Mouse (Mus musculus) embryonic facial prominence, embryonic 15.5 days (tissue): ENCODE results near the gene 1700013G24Rik. TPM values are rescaled to one million over a fixed set of nuclear protein-coding genes. Genes with fewer than 3 reads are reported as not detected.

Experiments used
- ATAC-seq: fragments of 200-750 bp; cut with Nextera tagmentation; 2 replicates; pipeline ENCODE4 v1.8.0; 2017; ENCODE audit warnings: low read depth, moderate TSS enrichment; ENCODE audit not compliant: insufficient number of reproducible peaks, low FRiP score, low TSS enrichment
- H3K27ac ChIP-seq: fragments of 300-500 bp; sonication (generic); replicated peaks from 2 replicates; pipeline ENCODE4 v1.5.1; 2015; ENCODE audit warnings: mild to moderate bottlenecking, inconsistent platforms
- H3K27me3 ChIP-seq: fragments of 300-500 bp; sonication (generic); 2 replicates; pipeline ENCODE4 v1.6.1; 2015; ENCODE audit warnings: inconsistent platforms
- H3K36me3 ChIP-seq: fragments of 300-500 bp; sonication (generic); 2 replicates; pipeline ENCODE4 v1.6.1; 2015; ENCODE audit warnings: mild to moderate bottlenecking, inconsistent platforms
- H3K4me1 ChIP-seq: fragments of 300-500 bp; sonication (generic); 2 replicates; pipeline ENCODE4 v1.6.1; 2015; ENCODE audit warnings: inconsistent platforms
- H3K4me2 ChIP-seq: fragments of 300-500 bp; sonication (generic); replicated peaks from 2 replicates; pipeline ENCODE4 v1.6.1; 2015; ENCODE audit warnings: mild to moderate bottlenecking, inconsistent platforms
- H3K4me3 ChIP-seq: fragments of 300-500 bp; sonication (generic); replicated peaks from 2 replicates; pipeline ENCODE4 v1.5.1; 2015; ENCODE audit warnings: mild to moderate bottlenecking, inconsistent platforms
- H3K9ac ChIP-seq: fragments of 300-500 bp; sonication (generic); 2 replicates; pipeline ENCODE4 v1.6.1; 2015; ENCODE audit warnings: inconsistent platforms
- H3K9me3 ChIP-seq: fragments of 300-500 bp; sonication (generic); replicated peaks from 2 replicates; pipeline ENCODE4 v1.6.1; 2016; ENCODE audit warnings: inconsistent platforms
- WGBS: fragments of 180-500 bp; shearing (Covaris S2); methylation state at CpG from one replicate; pipeline ENCODE4 v1.1.7; 2015; 5-methylcytosine and 5-hydroxymethylcytosine counted together
- polyA plus RNA-seq: library from polyadenylated mRNA; unstranded; fragments of >200 nt; fragmentation: Nextera tagmentation; extraction: Ambion mirVana; gene quantifications from 2 replicates; pipeline ENCODE4 v1.2.1, GENCODE M21; 2015

The 1700013G24Rik gene
- polyA plus RNA-seq, 1 experiment from 2014 or later: not detected

DNA sequence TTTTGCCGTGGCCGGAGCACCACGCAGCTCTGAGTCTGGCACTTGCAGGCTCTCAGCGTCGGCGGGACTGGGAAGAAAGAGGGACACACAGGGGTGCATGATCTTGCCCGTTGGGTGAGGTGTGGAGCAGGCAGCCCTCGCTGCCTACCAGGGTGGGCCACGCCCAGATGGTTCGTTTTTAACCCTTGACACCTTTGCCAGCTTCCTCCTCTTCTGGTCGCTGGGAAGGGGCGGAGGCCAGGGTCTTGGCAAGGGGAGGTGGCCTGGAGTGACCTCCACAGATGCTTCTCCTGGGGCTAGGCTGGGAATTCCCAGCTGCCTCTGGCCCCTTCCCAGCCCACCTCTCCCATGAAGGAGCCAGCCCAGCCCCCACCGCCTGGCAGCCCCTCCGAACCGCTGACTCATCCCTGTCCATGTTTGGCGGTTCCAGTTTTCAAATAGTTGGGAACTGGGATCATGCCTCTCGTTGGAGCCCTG is 23.7 kb downstream of the 1700013G24Rik start:
- no peaks in the 10 kb centered on the region for H3K36me3 ChIP-seq
- ATAC-seq: peak; percentile 44; the same call in 1 of the 2 replicates
- H3K4me3 ChIP-seq: peak overlapping the region; percentile 16
- no peak overlapping the region for H3K9ac ChIP-seq
- H3K27me3 ChIP-seq: no peaks in the 10 kb centered on the region
- peak overlapping the region; percentile 43 for H3K4me2 ChIP-seq
- no peaks in the 10 kb centered on the region for H3K9me3 ChIP-seq
- WGBS: 16% methylated on average over 17 of the region's 17 CpGs
- peaks cover 93% of the 10 kb centered on the region for H3K4me1 ChIP-seq
- H3K27ac ChIP-seq: peak overlapping the region; percentile 74

DNA sequence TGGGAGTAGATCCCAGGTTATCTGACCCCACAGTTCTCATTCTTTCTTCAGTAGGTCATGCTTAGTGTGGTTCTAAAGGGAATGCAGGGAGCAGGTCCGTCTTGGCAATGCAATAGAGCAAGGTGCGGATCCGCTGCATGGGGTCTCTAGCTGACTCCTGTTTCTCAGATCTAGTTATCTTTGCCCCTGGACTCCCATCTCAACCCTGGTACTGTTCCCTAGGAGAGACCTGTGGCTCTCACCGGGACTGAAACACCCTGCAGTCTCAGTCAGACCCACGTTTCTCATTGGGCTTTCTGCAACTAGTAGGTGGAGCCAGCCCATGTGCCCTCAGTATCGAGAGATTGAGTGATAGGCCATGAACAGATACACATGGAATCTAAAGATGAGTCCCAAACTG is 24.5 kb downstream of the 1700013G24Rik start:
- no peaks in the 10 kb centered on the region for H3K27me3 ChIP-seq
- 54% methylated on average over 6 of the region's 6 CpGs for WGBS
- no peaks in the 10 kb centered on the region for H3K36me3 ChIP-seq
- no peak for ATAC-seq
- H3K9me3 ChIP-seq: no peaks in the 10 kb centered on the region
- H3K4me2 ChIP-seq: no peak overlapping the region
- peak overlapping the region; percentile 74; the same call in 1 of the 2 replicates for H3K27ac ChIP-seq
- H3K9ac ChIP-seq: no peak overlapping the region
- H3K4me3 ChIP-seq: no peak overlapping the region
- H3K4me1 ChIP-seq: peaks cover 100% of the 10 kb centered on the region

DNA sequence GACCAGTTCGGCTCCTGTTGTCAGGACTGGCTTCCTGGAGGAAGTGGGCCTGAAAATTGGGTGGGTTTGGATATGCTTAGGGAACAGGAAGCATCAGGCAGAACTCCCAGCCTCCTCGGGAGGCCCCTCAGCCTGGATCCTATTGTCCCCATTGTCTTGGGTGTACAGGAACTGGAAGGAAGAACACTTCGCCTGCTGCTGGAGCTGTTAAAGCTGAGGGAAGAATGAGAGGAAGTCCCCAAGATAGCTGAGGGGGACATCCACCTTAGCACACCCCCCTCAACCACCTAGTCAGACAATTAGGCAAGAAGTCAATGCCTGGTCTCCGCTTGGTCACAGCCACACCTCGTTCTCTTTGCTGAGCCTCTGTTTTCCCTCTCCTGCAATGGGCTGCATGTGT is 25.2 kb downstream of the 1700013G24Rik start:
- Histone ChIP-seq H3K9me3 (no peaks in the 10 kb centered on the region), H3K36me3 (no peaks in the 10 kb centered on the region), H3K4me2 (no peak overlapping the region), H3K27me3 (no peaks in the 10 kb centered on the region), H3K4me1 (peaks cover 93% of the 10 kb centered on the region), H3K9ac (no peak overlapping the region), H3K27ac (no peak overlapping the region; the same call in 1 of the 2 replicates), H3K4me3 (no peak overlapping the region)
- ATAC-seq: no peak
- WGBS: 61% methylated on average over 5 of the region's 5 CpGs

DNA sequence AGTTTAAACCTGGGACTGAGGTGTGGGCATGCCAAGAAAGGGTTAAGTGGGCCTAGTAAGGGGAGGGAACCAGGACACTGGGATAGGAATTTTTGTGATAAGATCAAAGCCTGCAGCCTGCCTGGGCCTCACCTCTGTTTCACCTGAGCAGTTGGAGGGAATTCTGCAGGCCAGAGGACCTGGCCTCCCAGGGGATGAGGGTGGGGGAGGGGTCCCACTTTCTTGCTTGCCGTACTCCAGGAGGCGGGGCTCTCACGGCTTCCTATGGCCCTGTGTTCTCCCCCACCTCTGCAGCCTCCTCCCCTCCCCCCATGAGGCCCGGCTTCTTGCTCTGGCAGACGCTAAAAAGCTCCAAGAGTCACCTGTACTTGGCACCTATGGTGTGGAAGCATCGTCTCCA is 26.7 kb downstream of the 1700013G24Rik start:
- WGBS: 19% methylated on average over 6 of the region's 6 CpGs
- no peak overlapping the region for H3K4me2 ChIP-seq
- H3K27me3 ChIP-seq: no peaks in the 10 kb centered on the region
- no peak overlapping the region for H3K9ac ChIP-seq
- no peak overlapping the region for H3K4me3 ChIP-seq
- H3K9me3 ChIP-seq: no peaks in the 10 kb centered on the region
- no peak overlapping the region for H3K27ac ChIP-seq
- peaks cover 91% of the 10 kb centered on the region for H3K4me1 ChIP-seq
- ATAC-seq: no peak
- H3K36me3 ChIP-seq: no peaks in the 10 kb centered on the region

DNA sequence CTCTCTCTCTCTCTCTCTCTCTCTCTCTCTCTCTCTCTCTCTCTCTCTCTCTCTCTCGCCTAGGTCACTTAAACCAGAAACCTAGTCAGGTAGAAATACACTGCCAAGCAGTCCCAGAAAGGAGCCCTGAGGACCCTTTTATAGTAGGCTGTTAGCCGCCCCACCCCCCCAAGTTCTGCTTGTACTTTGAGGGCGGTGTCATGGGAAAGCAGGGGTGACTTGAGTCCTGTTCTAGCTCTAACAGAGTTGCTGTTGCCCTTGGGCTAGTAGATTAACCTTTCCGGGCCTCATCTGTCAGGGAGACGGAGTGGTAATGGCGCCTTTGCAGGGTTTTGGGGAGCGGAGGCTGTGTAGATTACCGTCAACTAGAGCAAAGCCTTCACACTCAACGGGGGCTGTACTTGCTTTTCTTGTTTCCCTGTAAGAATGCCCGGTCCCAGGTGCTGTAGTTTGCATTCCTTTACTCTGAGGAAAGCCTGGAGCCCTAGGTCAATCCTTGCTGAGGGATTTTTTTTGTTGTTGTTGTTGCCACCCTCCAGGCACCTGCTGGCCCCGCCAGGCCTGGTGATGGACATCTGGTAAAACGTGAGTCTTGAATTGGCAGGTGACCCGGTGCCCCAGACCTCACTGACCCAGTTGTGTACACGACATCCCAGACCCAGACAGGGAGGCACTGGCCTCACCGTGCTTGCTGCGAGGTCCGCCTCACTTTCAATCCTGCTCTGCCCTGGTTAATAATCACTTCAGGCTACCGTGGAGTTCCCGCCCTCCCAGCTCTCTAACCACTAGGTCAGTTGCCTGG is 27.3 kb downstream of the 1700013G24Rik start:
- H3K9ac ChIP-seq: no peak overlapping the region
- no peak for ATAC-seq
- no peaks in the 10 kb centered on the region for H3K9me3 ChIP-seq

DNA sequence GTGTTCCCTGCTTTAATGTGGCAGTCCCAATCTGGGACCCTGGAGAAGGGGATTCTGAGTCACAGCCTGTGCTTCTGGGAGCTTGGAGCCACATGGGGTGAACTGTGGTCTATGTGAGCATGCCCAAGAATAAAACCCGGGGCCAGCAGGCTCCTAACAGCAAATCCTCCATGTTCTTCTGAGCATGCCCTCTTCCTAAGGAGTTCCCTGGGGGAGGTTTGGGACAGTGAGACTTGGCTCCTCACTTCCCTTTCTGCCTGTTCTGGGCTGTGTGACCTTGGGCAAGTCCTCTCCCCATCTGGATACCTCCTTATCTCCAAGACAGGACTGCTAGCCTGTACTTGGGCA is 27.9 kb downstream of the 1700013G24Rik start:
- Histone ChIP-seq H3K27ac (peak overlapping the region; percentile 55), H3K9ac (no peak overlapping the region), H3K4me1 (peaks cover 91% of the 10 kb centered on the region), H3K4me2 (no peak overlapping the region), H3K9me3 (no peaks in the 10 kb centered on the region), H3K27me3 (no peaks in the 10 kb centered on the region), H3K4me3 (no peak overlapping the region), H3K36me3 (no peaks in the 10 kb centered on the region)
- WGBS: 13% methylated on average over 1 of the region's 1 CpGs
- ATAC-seq: no peak

More for the DNA sequence above, 27.3 kb downstream of the 1700013G24Rik start:
- H3K36me3 ChIP-seq: no peaks in the 10 kb centered on the region
- 29% methylated on average over 18 of the region's 19 CpGs for WGBS
- H3K27ac ChIP-seq: peak overlapping the region; percentile 3; the same call in 1 of the 2 replicates
- H3K4me3 ChIP-seq: no peak overlapping the region
- no peak overlapping the region for H3K4me2 ChIP-seq
- H3K27me3 ChIP-seq: no peaks in the 10 kb centered on the region
- H3K4me1 ChIP-seq: peaks cover 91% of the 10 kb centered on the region

DNA sequence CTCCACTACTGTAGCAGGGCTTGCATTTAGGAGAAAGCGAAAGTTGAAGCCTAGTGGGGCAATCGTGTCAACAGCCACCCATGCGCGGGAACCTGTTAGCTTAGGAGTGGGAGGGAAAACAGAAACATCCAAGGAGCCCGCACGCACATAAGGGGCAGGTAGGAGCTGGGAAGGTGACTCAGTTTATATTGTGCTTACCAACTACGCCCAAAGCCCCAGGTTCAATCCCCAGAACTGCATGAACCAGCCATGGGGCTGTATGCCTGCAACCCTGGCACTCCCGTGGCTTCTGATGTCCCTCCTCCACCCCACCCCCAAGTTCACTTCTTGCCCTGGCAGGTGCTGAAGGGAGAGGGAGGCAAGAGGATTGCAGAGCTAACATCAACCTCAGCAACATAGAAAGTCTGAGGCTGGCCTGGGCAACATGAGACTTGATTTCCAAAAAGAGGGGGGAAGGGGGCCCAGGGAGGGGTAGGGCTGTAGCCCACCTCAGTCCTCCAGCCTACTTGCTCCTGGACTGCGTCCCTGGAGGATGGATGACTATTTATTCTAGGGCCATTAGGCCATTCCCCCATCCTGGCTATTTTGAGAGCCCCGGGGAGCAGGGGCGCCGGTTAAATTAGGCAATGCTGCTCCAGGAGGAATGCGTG is 28.4 kb downstream of the 1700013G24Rik start:
- no peak for ATAC-seq
- H3K4me2 ChIP-seq: no peak overlapping the region
- H3K27ac ChIP-seq: peak overlapping the region; percentile 55
- H3K27me3 ChIP-seq: no peaks in the 10 kb centered on the region
- H3K4me1 ChIP-seq: peaks cover 91% of the 10 kb centered on the region
- no peaks in the 10 kb centered on the region for H3K36me3 ChIP-seq
- no peaks in the 10 kb centered on the region for H3K9me3 ChIP-seq
- no peak overlapping the region for H3K4me3 ChIP-seq
- 46% methylated on average over 13 of the region's 13 CpGs for WGBS
- no peak overlapping the region for H3K9ac ChIP-seq

DNA sequence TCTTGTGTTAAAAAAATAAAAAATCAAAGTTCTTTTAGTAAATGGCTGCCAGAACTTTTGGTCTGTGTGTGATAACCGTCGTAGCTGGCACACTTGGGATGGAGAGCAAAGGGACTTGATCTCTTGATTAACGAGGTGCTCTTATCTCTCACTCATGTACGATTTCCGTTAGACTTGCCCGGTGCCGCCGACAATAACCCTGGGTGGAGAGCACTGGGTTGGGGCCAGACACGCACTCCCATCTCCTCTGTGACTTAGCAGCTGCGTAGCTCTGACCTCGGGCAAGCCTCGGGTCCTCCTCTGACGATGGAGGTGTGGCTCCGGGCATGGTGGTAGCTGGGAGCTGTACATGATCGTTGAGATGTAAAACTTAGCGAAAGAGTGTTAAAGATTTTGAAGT is 30.8 kb downstream of the 1700013G24Rik start:
- no peaks in the 10 kb centered on the region for H3K9me3 ChIP-seq
- peak overlapping the region; percentile 55; the same call in 1 of the 2 replicates for H3K27ac ChIP-seq
- no peak overlapping the region for H3K4me2 ChIP-seq
- 67% methylated on average over 16 of the region's 16 CpGs for WGBS
- no peak overlapping the region for H3K9ac ChIP-seq
- H3K36me3 ChIP-seq: no peaks in the 10 kb centered on the region
- peaks cover 91% of the 10 kb centered on the region for H3K4me1 ChIP-seq
- ATAC-seq: no peak
- no peaks in the 10 kb centered on the region for H3K27me3 ChIP-seq
- H3K4me3 ChIP-seq: no peak overlapping the region

DNA sequence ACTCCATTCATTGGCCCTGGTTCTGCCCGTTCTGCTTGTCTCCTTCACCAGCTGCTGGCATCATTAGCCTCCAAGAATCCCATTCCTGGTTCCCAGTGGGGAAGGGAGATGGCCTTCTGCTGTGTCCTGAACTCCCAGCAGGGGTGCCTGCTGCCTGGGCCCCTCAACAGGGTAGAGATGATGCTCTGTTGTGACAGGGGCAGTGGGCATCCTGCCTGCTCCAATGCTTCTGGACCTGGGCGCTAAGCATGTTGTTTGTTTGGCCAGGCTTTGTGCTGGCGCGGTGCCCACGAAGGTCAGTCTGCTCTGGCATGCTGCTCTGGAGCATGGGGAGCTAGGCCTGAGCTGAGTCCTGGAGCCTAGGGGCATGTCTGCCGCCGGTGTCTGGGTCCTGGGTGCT is 31.5 kb downstream of the 1700013G24Rik start:
- H3K4me2 ChIP-seq: no peak overlapping the region
- H3K4me3 ChIP-seq: no peak overlapping the region
- H3K4me1 ChIP-seq: peaks cover 91% of the 10 kb centered on the region
- H3K36me3 ChIP-seq: no peaks in the 10 kb centered on the region
- H3K9ac ChIP-seq: no peak overlapping the region
- WGBS: 55% methylated on average over 7 of the region's 7 CpGs
- no peaks in the 10 kb centered on the region for H3K27me3 ChIP-seq
- no peak for ATAC-seq
- no peaks in the 10 kb centered on the region for H3K9me3 ChIP-seq
- H3K27ac ChIP-seq: peak overlapping the region; percentile 55

DNA sequence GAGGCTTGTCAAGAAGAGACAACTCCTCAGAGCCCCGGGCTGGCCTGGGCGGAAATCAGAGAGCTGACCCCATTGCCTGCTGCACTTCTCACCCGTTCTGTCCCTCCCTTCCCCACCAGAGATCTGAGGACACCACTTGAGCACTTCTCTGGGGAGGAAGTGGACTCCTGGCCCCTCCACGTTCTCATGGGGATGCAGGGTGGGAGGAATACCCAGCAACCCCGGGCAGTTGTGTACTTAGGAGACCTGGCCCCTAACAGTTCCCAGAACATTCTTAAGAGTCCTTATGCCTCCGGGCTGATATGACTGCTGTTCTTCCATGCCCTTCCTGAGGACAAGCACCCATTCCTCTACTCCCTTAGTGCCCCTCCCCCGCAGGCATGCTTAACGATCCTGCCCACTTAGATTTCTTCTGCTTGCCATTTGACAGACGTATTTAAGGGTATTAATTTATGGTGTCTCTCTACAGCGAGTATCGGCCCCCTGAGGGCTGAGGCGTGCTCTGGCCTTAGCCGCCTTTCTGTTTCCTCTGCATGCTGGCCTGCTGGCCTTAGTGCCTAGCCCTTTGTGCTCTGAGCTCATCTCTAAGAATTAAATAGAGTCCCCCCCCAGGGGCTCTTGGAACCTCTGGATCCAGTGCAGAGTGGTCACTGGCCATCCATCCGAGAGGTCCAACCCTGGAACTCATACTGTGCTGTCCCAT is 32.3 kb downstream of the 1700013G24Rik start:
- WGBS: 38% methylated on average over 14 of the region's 14 CpGs

More for the DNA sequence above, 32.3 kb downstream of the 1700013G24Rik start:
- Histone ChIP-seq H3K27me3 (no peaks in the 10 kb centered on the region), H3K27ac (peak overlapping the region; percentile 91; the same call in 1 of the 2 replicates), H3K36me3 (no peaks in the 10 kb centered on the region), H3K4me1 (peaks cover 91% of the 10 kb centered on the region), H3K9ac (no peak overlapping the region), H3K9me3 (no peaks in the 10 kb centered on the region), H3K4me2 (no peak overlapping the region), H3K4me3 (no peak overlapping the region)
- ATAC-seq: no peak
